Mouse (Mus musculus) telencephalon, adult 2 months (tissue): Measurements from ENCODE around the gene Dysf.

Experiments used
- DNase-seq: peaks from one replicate; pipeline ENCODE4 v3.0.0-alpha.2; 2011; ENCODE audit warnings: low read depth, low spot score

The Dysf gene

GRCm38 (mm10) chr6:84050238-84050637 lies 41.8 kb downstream of the Dysf start:
- DNase-seq = no peak

DNA sequence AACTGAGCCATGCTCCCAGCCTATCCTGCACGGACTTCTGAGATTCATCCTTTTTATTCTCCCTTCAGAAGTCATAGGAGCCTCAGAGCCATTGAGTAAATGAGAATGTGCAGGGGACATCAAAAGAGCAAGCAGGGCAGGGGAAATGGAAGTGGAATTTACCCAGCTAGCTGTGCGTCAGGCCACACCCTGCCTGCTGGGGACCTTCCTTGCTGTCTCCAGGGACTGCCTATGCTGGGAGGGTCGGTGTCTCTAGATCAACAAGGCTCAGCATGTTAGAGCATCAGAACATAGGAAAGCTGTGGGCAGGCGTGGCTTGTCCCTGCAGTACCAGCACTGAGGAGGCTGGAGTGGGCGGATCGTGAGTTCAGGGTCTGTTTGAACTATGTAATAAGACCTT lies 42.6 kb downstream of the Dysf start:
- DNase-seq = no peak

DNA sequence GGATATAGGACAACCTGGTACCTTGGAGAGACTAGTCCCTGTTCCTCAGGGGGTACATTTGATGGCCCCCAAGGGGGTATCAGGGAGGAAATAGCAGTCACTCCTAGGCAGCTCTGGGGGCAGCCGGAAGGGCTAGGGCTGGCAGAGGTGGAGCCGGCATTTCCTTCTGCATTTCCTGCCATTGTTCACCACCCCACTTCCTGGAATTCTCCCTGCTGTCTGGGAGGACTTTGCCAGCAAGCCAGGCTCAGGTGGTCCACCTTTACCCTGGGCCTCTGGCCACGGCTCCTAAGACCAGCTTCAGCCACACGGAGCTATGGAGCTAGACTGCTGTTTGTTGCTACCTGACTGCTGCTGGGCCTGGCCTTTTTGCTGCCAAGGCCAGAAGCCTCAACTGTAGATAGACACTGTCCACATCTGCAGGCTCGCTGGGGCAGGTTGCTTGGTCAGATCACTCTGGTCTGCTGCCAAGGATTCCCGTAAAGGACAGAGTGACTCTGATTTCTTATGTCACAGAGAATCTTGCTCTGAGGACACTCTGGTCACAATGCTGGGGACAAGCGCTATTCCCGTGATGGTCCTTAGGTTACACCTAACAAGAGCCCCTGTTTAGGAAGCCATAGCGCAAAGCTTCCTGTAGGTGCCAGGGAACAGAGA lies 45.6 kb downstream of the Dysf start:
- no peak for DNase-seq

DNA sequence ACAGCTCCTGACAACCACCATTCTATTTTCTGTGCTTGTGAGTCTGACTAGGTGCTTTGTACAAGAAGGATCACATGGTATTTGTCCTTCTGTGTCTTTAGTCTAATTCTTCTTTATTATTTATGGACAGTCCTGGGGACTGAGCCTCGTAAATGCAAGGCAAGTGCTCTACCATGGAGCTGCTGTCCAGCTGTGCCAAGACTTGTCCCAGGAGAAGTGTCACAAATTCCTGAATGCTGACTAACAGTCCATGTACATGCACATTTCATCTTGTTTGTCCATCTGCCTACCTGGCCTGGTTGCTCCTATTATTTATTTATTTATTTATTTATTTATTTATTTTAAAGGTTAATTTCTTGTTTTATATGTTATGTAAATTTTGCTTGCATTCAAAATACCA lies 47.2 kb downstream of the Dysf start:
- no peak for DNase-seq

DNA sequence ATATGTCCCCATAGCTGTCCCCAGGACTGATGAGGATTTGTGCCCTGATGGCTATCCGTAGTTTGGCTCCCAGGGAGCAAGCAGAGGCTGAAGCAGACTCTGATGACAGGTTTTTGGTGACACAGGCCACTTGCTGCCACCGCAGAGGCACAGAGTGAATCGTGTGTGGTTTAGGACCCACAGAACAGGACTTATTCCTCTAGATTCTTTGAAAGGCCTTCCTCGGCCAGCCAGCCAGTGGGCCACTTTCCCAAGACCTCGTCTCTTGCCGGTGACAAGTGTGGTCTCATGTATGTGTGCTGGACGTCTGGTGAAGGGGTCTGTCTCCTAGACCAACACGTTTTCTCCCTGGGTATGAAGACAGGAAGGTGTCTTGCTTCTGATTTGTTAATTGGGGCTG lies 48.8 kb downstream of the Dysf start:
- DNase-seq = no peak

- no peak for DNase-seq
Observed at GRCm38 (mm10) chr6:84058671-84059141, 50.3 kb downstream of the Dysf start.

DNA sequence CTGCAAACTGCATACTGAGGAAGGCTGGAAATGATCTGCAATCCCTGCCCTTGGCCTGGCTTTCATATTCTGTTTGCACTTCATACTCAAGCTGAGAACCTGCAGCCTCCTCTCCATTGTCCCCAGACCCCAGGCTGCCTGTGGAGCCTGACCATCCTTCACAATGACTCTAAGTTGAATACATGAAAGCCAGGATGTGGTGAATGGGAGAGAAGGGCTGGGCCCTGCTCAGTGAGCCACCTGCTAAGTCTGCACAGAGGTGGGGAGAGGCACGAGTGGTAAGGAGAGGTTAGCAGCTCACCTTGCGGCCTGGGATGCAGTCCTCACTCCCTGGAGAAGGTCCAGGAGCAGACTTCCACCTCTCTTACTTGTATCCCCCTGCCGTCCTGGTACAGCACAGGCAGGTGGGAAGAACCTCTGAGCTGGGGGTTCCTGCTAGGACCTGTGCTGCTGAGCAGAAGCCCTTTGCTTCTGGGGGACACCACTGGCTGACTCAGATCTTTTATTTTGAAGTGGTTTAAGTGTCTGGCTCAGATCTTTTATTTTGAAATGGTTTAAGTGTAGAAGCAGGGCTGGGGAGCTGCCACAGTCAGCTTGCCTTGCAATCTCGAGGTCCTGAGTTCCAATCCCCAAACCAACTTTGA lies 51.5 kb downstream of the Dysf start:
- no peak for DNase-seq

- DNase-seq = no peak
Observed at GRCm38 (mm10) chr6:84061328-84061727, 52.9 kb downstream of the Dysf start.

GRCm38 (mm10) chr6:84062541-84062940 lies 54.2 kb downstream of the Dysf start:
- DNase-seq = no peak

DNA sequence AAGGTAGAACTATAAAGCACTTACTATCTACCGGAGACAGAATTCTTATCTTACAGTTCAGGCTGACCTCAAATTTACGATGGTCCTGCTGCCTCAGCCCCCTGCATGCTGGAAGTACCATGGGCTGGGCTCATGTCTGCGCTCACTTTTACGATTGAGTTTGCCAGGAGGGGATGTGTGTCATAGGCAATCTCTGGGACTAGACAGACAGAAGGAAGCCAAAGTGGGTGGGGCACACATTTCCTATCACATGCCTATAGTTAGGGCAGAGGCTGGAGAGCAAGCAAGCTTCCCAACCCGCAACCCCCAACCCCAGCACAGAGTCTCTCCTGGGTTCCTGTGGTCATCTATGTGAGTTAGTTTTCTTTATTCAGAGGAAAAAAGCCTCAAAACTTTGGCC lies 59.8 kb downstream of the Dysf start:
- no peak for DNase-seq

DNA sequence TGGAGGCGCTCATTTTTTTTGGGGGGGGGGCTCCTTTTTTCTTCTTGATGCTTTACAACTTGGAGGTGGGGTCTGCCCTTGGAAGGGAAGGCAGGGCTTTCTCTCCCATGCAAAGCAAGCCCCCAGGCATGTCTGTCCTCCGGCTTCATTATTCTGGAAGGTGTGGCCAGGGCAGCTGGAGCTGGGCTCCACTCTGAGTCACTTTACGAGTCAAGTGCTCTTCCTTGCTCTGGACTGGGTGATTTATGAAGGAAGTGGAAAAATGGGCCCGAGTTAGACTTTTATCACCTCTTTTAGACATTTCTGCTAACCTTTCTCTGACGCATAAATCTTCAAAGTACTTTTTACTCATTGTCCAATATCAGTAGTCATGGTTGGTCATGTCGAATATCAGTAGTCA lies 61.9 kb downstream of the Dysf start:
- no peak for DNase-seq

GRCm38 (mm10) chr6:84072574-84072973 lies 64.2 kb downstream of the Dysf start:
- no peak for DNase-seq

GRCm38 (mm10) chr6:84078172-84078571 lies 69.8 kb downstream of the Dysf start:
- no peak for DNase-seq

GRCm38 (mm10) chr6:84080631-84081030 lies 72.2 kb downstream of the Dysf start:
- no peak for DNase-seq

DNA sequence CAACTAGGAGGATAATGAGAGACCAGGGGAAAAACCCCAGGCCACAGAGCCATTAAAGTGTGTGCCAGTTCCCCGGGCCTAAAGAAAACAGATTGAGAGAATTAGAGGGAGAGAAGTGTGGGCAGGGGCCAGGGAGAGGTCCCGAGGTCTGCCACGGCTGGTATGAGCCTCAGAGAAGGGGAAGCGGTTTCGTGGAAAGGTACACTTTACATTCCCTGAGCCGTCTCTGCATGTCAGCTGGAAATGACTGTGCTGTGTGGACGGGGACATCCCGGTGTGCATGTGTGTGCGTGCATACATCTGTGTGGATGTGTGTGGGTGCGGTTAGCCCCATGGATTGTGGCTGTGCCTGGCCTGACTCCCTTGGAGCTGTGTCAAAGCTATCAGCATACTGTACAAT lies 76.4 kb downstream of the Dysf start:
- no peak for DNase-seq

GRCm38 (mm10) chr6:84093473-84093872 lies 85.1 kb downstream of the Dysf start:
- DNase-seq = peak; percentile 11

DNA sequence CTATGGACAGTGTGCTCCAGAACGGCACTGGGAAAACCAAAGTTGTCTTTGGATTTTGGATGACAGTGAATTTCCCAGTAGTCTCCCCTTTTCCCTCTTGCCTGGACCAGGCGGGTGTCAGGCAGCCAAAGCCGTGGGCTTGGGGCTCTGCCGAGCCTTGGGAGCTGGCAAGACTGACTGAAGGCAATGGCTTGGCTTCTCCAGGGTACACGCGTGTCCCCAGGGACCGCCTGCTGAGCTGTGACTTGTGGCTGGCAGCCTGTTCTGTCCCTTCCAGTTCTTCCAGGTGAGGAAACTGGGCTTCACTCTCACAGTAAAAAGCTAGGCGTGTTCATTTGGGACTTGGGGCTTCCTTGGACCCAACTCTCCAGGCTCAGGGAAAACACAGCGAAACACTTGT lies 86.1 kb downstream of the Dysf start:
- DNase-seq = no peak

GRCm38 (mm10) chr6:84094998-84095397 lies 86.6 kb downstream of the Dysf start:
- peak; percentile 31 for DNase-seq

GRCm38 (mm10) chr6:84095882-84096281 lies 87.5 kb downstream of the Dysf start:
- DNase-seq = peak; percentile 55

DNA sequence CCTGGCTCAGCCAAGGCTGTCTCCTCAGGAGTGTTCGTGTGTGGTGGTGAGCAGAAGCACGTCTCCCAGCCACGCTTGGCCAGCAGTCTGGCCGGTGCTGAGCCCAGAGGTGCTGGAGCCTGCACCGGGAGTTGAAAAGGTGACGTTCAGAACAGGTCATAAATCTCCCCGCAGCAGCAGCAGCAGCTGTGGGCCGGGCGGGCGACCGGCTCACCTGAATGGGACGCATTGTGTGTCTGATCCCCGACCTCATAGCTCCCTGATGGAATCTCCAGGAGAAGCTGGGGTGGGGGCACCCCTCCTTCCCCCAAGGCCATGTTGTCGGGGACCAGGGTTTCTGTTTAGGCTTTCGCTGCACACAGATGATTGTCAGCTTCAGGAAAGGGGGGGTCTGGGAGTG lies 93.6 kb downstream of the Dysf start:
- DNase-seq = no peak

DNA sequence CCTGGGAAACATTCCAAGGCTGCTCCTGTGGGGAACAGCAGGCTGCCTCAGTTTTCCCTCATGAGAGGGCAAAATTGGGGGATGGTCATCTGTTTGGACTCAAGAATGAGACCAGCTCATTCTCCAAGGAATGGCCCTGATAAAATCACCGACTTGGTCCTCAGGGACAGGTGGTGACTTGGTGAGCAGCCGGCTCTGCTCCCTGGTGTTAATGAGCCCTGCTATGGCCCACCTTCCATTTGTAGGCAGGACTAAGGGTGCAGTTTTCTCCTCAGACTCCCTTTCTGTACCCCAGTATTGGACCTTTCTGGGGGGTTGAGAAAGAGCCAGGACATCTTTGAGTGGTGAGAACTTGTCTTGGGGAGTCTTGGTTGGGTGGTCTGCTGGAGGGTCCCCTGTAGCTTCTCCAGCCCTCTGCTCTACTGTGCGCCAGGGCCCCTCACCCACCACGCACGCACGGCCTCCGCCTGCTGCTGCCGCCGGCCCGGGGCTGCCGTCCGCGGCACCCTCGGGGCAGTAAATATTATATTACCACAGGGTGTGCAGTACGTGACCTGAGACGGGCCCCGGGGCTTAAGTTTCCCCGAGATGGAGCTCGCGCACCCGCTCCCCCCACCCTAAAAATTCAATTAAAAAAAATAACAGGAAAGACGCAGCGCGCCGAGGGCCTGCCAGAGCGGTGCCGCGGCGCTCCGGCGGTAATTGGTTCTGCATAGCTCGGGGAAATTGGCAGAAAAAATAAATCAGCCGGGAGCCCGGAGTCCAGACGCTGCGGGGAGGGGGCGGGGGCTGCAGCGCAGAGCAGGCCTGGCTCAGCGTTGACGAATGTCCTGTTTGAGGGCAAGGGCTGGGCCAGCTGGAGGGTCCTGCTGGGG lies 97.0 kb downstream of the Dysf start:
- DNase-seq = no peak

GRCm38 (mm10) chr6:84106082-84106481 lies 97.7 kb downstream of the Dysf start:
- no peak for DNase-seq

- DNase-seq = no peak
Observed at GRCm38 (mm10) chr6:84110377-84110776, 102.0 kb downstream of the Dysf start.
